Comparison of ENCODE assay signal across 19 mouse cellular contexts in the genomic region with DNA sequence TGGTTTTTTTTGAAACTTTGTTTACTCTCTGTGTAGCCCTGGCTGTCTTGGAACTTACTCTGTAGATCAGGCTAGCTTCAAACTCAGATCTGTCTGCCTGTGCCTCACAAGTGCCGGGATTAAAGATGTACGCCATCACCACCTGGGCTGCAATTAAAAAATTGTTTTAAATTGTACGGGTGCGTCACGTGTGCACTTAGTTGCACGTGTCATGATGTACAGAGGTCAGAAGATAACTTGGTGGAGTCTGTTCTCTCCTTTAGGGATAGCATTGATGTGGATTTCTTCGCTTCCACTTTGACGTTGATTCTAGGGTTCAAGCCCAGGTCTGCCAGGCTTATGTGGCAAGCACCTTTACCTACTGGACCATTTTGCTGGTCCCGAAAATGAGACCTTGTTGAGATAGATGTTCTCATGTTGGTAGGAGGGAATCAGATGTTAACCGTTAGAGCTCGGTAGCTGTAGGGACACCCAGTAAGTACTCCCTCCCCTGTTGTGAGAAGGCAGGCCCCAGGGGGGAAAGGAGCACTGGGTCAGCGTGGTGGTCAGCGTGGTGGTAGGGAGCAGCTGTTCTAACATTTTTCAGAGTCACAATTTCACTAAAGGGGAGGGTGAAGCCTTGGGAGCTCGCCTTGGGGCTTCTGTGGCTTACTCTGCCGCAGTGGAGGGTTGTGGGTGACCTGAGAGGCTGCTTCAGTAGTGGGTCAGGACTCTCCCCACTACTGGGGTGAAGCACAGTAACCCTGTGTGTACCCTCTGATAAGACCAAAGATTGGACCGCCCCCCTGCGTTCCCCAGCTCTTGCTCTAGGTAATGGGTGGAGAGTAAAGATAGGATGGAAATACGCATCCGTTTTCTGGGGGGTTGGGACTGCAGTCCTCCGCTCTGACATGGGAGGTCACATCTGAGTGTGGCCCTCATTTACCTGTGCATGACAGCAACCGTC.
DNase-seq lines count a peak whose midpoint lies in the region; ATAC-seq and TF ChIP-seq lines count a peak whose summit lies in the region.
"Had no signal": no experiment of that assay in that cellular context is flagged by ENCODE, and none has a peak within 500 bp of the region (broad histone marks: within the 10 kb centered on the region; RNA-seq: fewer than 3 reads in every experiment).

No protein-coding gene starts in this region.

- ATAC-seq in embryonic facial prominence, embryonic 13.5 days (ENCODE audit: insufficient number of reproducible peaks, insufficient read depth, low FRiP score, low TSS enrichment, low read depth), result 0 out of 2 replicates have a peak, but pooled peaks have one; percentile 62
- no peak for ATAC-seq in midbrain, embryonic 11.5 days (ENCODE audit: low FRiP score)
- ATAC-seq in liver, embryonic 13.5 days (ENCODE audit: low read depth), result peak; percentile 93
- ATAC-seq: forebrain, postnatal 0 days; midbrain, embryonic 13.5 days had no signal

- peaks cover 24% of the 10 kb centered on the region for H3K4me1 ChIP-seq in embryonic facial prominence, embryonic 13.5 days
- peaks cover 14% of the 10 kb centered on the region; the same call in 1 of the 2 replicates for H3K4me1 ChIP-seq in embryonic facial prominence, embryonic 10.5 days
- H3K4me1 ChIP-seq in midbrain, embryonic 11.5 days (ENCODE audit: control insufficient read depth, insufficient read depth, low read length), result peaks cover 2% of the 10 kb centered on the region; the same call in 1 of the 2 replicates
- peaks cover 11% of the 10 kb centered on the region for H3K4me1 ChIP-seq in midbrain, embryonic 10.5 days
- peaks cover 99% of the 10 kb centered on the region for H3K4me1 ChIP-seq in liver, embryonic 13.5 days (replicated peaks)
- H3K4me1 ChIP-seq: midbrain, embryonic 13.5 days had no signal

- no peak overlapping the region for H3K4me2 ChIP-seq in embryonic facial prominence, embryonic 13.5 days
- H3K4me2 ChIP-seq in midbrain, embryonic 11.5 days, result no peak overlapping the region
- H3K4me2 ChIP-seq in liver, embryonic 13.5 days, result peak overlapping the region; percentile 70
- H3K4me2 ChIP-seq in myocyte (ENCODE audit: low read depth), result peak overlapping the region; percentile 31
- H3K4me2 ChIP-seq: limb, embryonic 15.5 days; midbrain, embryonic 13.5 days had no signal

- H3K9ac ChIP-seq in embryonic facial prominence, embryonic 13.5 days, result no peak overlapping the region
- no peak overlapping the region for H3K9ac ChIP-seq in midbrain, embryonic 11.5 days (ENCODE audit: low read length)
- peak overlapping the region; percentile 65 for H3K9ac ChIP-seq in liver, embryonic 13.5 days
- H3K9ac ChIP-seq: forebrain, postnatal 0 days; limb, embryonic 15.5 days; midbrain, embryonic 13.5 days had no signal

- WGBS in embryonic facial prominence, embryonic 13.5 days, result 91% methylated on average over 21 of the region's 21 CpGs
- WGBS in embryonic facial prominence, embryonic 10.5 days, result 88% methylated on average over 21 of the region's 21 CpGs
- WGBS in midbrain, embryonic 11.5 days, result 91% methylated on average over 21 of the region's 21 CpGs
- 89% methylated on average over 21 of the region's 21 CpGs for WGBS in midbrain, embryonic 10.5 days
- WGBS in liver, embryonic 13.5 days (ENCODE audit: insufficient replicate concordance), result 42% methylated on average over 21 of the region's 21 CpGs

- peaks cover 86% of the 10 kb centered on the region for H3K79me2 ChIP-seq in myocyte (ENCODE audit: control insufficient read depth, insufficient read depth)

- no peak overlapping the region for H3K27ac ChIP-seq in embryonic facial prominence, embryonic 13.5 days
- no peak overlapping the region for H3K27ac ChIP-seq in embryonic facial prominence, embryonic 10.5 days (replicated peaks)
- no peak overlapping the region for H3K27ac ChIP-seq in midbrain, embryonic 11.5 days (ENCODE audit: low read depth, low read length)
- H3K27ac ChIP-seq in midbrain, embryonic 10.5 days (replicated peaks), result no peak overlapping the region
- H3K27ac ChIP-seq in liver, embryonic 13.5 days, result peak overlapping the region; percentile 87
- H3K27ac ChIP-seq: gastrocnemius, adult 2 months; limb, embryonic 15.5 days; midbrain, embryonic 13.5 days had no signal

- no peaks in the 10 kb centered on the region for H3K27me3 ChIP-seq in embryonic facial prominence, embryonic 13.5 days
- H3K27me3 ChIP-seq in embryonic facial prominence, embryonic 10.5 days (replicated peaks; ENCODE audit: low read depth, poor library complexity, severe bottlenecking), result no peaks in the 10 kb centered on the region
- H3K27me3 ChIP-seq in midbrain, embryonic 11.5 days (ENCODE audit: control insufficient read depth, insufficient read depth, low read length), result no peaks in the 10 kb centered on the region
- H3K27me3 ChIP-seq in midbrain, embryonic 10.5 days (ENCODE audit: low read depth, poor library complexity, severe bottlenecking), result no peaks in the 10 kb centered on the region
- H3K27me3 ChIP-seq in liver, embryonic 13.5 days, result no peaks in the 10 kb centered on the region
- H3K27me3 ChIP-seq in myocyte (ENCODE audit: control insufficient read depth, insufficient read depth, insufficient read length), result no peaks in the 10 kb centered on the region
- H3K27me3 ChIP-seq: limb, embryonic 15.5 days; midbrain, embryonic 13.5 days had no signal

- H3K4me3 ChIP-seq in embryonic facial prominence, embryonic 13.5 days, result no peak overlapping the region
- H3K4me3 ChIP-seq in embryonic facial prominence, embryonic 10.5 days, result no peak overlapping the region
- H3K4me3 ChIP-seq in midbrain, embryonic 11.5 days (ENCODE audit: low read depth, low read length), result no peak overlapping the region
- no peak overlapping the region for H3K4me3 ChIP-seq in midbrain, embryonic 10.5 days
- H3K4me3 ChIP-seq in liver, embryonic 13.5 days (replicated peaks), result peak overlapping the region; percentile 45
- H3K4me3 ChIP-seq in myocyte, result no peak overlapping the region
- H3K4me3 ChIP-seq: gastrocnemius, adult 2 months; limb, embryonic 15.5 days; midbrain, embryonic 13.5 days had no signal

- TF ChIP-seq POLR2A in myocyte (IDR thresholded peaks at IDR 0.05; ENCODE audit: insufficient read length, low read depth), result no peak

- no peak overlapping the region for H3ac ChIP-seq in myocyte (ENCODE audit: control insufficient read depth, insufficient read length)

- no peaks in the 10 kb centered on the region for H3K9me3 ChIP-seq in embryonic facial prominence, embryonic 13.5 days
- H3K9me3 ChIP-seq in embryonic facial prominence, embryonic 10.5 days, result 0 out of 2 replicates have a peak, but pooled peaks cover 3% of the 10 kb centered on the region
- no peaks in the 10 kb centered on the region for H3K9me3 ChIP-seq in midbrain, embryonic 11.5 days (ENCODE audit: control insufficient read depth, low read length)
- H3K9me3 ChIP-seq in midbrain, embryonic 10.5 days (replicated peaks), result peaks cover 17% of the 10 kb centered on the region
- H3K9me3 ChIP-seq in liver, embryonic 13.5 days (replicated peaks), result no peaks in the 10 kb centered on the region
- H3K9me3 ChIP-seq: limb, embryonic 15.5 days; midbrain, embryonic 13.5 days had no signal

- no peaks in the 10 kb centered on the region for H3K36me3 ChIP-seq in embryonic facial prominence, embryonic 13.5 days
- H3K36me3 ChIP-seq in embryonic facial prominence, embryonic 10.5 days (replicated peaks), result peaks cover 3% of the 10 kb centered on the region
- H3K36me3 ChIP-seq in midbrain, embryonic 11.5 days (ENCODE audit: control insufficient read depth, insufficient read depth, low read length), result no peaks in the 10 kb centered on the region
- peaks cover 8% of the 10 kb centered on the region; the same call in 1 of the 2 replicates for H3K36me3 ChIP-seq in midbrain, embryonic 10.5 days
- 0 out of 2 replicates have a peak, but pooled peaks cover 3% of the 10 kb centered on the region for H3K36me3 ChIP-seq in liver, embryonic 13.5 days
- no peaks in the 10 kb centered on the region for H3K36me3 ChIP-seq in myocyte (ENCODE audit: control insufficient read depth, insufficient read depth)
- H3K36me3 ChIP-seq: limb, embryonic 15.5 days; midbrain, embryonic 13.5 days had no signal

- DNase-seq in embryonic facial prominence, embryonic 10.5 days (ENCODE audit: low spot score), result no peak
- peak; percentile 72 for DNase-seq in midbrain, embryonic 11.5 days (ENCODE audit: low spot score, missing footprints)
- no peak for DNase-seq in midbrain, embryonic 10.5 days (ENCODE audit: low spot score)
- peak; percentile 73 for DNase-seq in liver, embryonic 13.5 days
- no peak for DNase-seq in adrenal gland, adult 2 months
- DNase-seq in cerebellum, adult 9-11 months, result no peak
- DNase-seq: adrenal gland, postnatal 25 days; cerebellum, adult 11-12 months; forebrain, postnatal 0 days; gastrocnemius, adult 2 months; heart, postnatal 36 days; kidney, adult 11 months; kidney, postnatal 14 days; lung, postnatal 14 days; thymus, adult 2 months had no signal

TF ChIP-seq in myocyte, 11 proteins besides CTCF, POLR2A, EP300 and RAD21:
- TF ChIP-seq TCF12 (IDR thresholded peaks at IDR 0.05; ENCODE audit: insufficient read depth, poor library complexity, severe bottlenecking) (peak; percentile 17), MAX (IDR thresholded peaks at IDR 0.05; ENCODE audit: low read depth) (no peak), POLR2AphosphoS2 (IDR thresholded peaks at IDR 0.05; ENCODE audit: insufficient read length, low read depth) (no peak), MYOD1 (IDR thresholded peaks at IDR 0.05; ENCODE audit: control insufficient read depth in 1 of 3, insufficient read length in 2 of 3, low read depth in 2 of 3) (peak in 2 of 3 experiments; percentile 56 to 74), CEBPB (IDR thresholded peaks at IDR 0.05; ENCODE audit: insufficient read depth, poor library complexity, severe bottlenecking) (no peak), MYOG (IDR thresholded peaks at IDR 0.05; ENCODE audit: control insufficient read depth in 1 of 3, insufficient read depth in 1 of 3, insufficient read length in 2 of 3, low read depth in 2 of 3) (peak in 1 of 3 experiments; percentile 78), E2F4 (IDR thresholded peaks at IDR 0.05; ENCODE audit: insufficient read depth) (no peak), SRF (IDR thresholded peaks at IDR 0.05; ENCODE audit: control insufficient read depth, insufficient read length, low read depth) (no peak), REST (IDR thresholded peaks at IDR 0.05; ENCODE audit: insufficient read depth, insufficient read length) (no peak), USF1 (IDR thresholded peaks at IDR 0.05; ENCODE audit: low read depth) (no peak), TCF3 (IDR thresholded peaks at IDR 0.05; ENCODE audit: insufficient read length, low read depth) (no peak)
TF ChIP-seq in myocyte: peak in this region for 3.

Comparison
In these comparisons a context has a peak if more than half of its experiments do, and no peak if none do; other contexts are left out.
1. DNase-seq: peak in midbrain, embryonic 11.5 days (single experiment) and liver, embryonic 13.5 days (single experiment); none in embryonic facial prominence, embryonic 10.5 days (single experiment), midbrain, embryonic 10.5 days (single experiment), adrenal gland, adult 2 months (single experiment) and cerebellum, adult 9-11 months (single experiment).
2. H3K4me2 ChIP-seq: peak in liver, embryonic 13.5 days (single experiment) and myocyte (single experiment); none in embryonic facial prominence, embryonic 13.5 days (single experiment) and midbrain, embryonic 11.5 days (single experiment).